Mouse (Mus musculus) kidney, postnatal 14 days (tissue): ENCODE data around the gene Usp12.

Source experiments
- DNase-seq: peaks from one replicate; pipeline ENCODE4 v3.0.0; 2022; ENCODE audit warnings: mixed read lengths

Usp12 gene

DNA sequence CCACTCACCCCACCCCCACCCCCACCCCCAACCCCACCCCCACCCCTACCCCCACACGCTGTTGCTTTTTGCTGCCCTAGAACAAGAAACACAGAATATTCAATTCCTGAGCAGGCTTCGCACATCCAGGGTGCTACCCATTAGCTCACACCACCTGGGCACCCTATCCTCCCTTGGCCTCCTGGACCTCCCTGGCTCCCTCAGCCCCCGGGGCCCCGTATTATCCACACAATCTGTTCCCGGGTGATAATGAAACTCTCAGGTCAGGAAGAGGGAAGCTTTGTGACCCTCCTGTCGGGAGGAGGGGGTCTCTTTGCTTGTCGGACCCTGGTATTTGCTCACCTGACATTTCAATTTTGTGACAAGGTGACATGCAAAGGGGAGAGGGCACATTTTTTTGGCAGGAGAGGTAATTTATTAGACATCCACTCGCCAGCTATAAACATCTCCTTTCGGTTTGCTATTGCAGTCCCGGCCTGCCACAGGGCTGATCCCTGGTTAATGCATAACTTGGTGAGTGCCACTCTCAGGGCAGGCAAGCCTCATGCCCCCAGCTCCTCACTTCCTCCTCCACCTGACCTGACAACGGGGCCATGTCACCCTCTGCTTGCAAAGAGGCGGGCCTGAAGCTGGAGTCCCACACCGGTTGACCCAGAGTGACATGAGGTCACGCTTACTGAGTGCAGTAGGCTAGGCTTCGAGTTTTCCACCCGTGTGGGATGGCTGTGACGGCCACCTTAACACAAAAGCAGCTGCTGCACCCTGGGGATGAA lies 107.1 kb downstream of the Usp12 start:
- DNase-seq = peak; percentile 86

DNA sequence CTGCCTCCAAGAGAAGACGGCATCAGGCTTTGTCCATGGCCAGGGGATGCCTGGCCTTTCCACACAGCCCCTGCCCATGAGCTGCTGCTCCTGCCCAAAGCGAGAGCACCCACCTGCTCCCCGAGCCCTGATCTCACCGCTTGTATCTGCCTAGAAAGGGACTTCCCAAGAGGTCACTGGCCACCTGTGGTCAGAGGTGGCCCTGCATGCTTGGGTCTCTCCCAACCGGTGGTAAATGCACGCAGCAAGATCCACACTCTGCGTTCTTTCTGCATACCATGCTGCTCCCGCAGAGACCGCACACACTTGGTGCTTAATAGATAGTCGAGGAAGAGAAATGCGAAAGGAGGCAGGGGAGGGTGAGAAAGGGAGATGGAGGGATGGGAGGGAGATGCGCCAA lies 107.9 kb downstream of the Usp12 start:
- no peak for DNase-seq
